Mouse (Mus musculus) C2C12 (cell line): Measurements from ENCODE around the gene Cdh22. TPM values are rescaled to one million over a fixed set of nuclear protein-coding genes. Genes with fewer than 3 reads are reported as not detected.

Experiments
- H3K27me3 ChIP-seq: one replicate; pipeline ENCODE4 v1.6.1; 2011; ENCODE audit not compliant: control insufficient read depth, insufficient read depth, insufficient read length
- H3K36me3 ChIP-seq: one replicate; pipeline ENCODE4 v1.6.1; 2011; ENCODE audit not compliant: control insufficient read depth, insufficient read depth
- H3K4me3 ChIP-seq: one replicate; pipeline ENCODE4 v1.5.1; 2011; ENCODE audit warnings: mild to moderate bottlenecking, control low read depth; ENCODE audit not compliant: poor library complexity, insufficient read depth, severe bottlenecking
- H3K79me2 ChIP-seq: one replicate; pipeline ENCODE4 v1.6.1; 2011; ENCODE audit not compliant: control insufficient read depth, insufficient read depth
- H3K79me3 ChIP-seq: one replicate; pipeline ENCODE4 v1.6.1; 2011; ENCODE audit warnings: low read depth, control low read depth
- H3ac ChIP-seq: one replicate; pipeline ENCODE3; 2011; ENCODE audit warnings: low read depth; ENCODE audit not compliant: control insufficient read depth, insufficient read length
- CEBPB ChIP-seq: IDR thresholded peaks from one replicate; pipeline ENCODE4 v1.6.1; 2011; ENCODE audit warnings: low read depth, mild to moderate bottlenecking, control low read depth, moderate library complexity
- CTCF ChIP-seq: IDR thresholded peaks from one replicate; pipeline ENCODE4 v1.5.1; 2011; ENCODE audit not compliant: control insufficient read depth, insufficient read depth, insufficient read length
- FOSL1 ChIP-seq: IDR thresholded peaks from one replicate; pipeline ENCODE4 v1.8.0; 2011; ENCODE audit warnings: mild to moderate bottlenecking, low read length; ENCODE audit not compliant: poor library complexity, insufficient read depth, severe bottlenecking
- MAX ChIP-seq: IDR thresholded peaks from one replicate; pipeline ENCODE4 v1.6.1; 2011; ENCODE audit warnings: mild to moderate bottlenecking, control low read depth
- MYOD1 ChIP-seq: IDR thresholded peaks from one replicate; pipeline ENCODE4 v1.6.1; 2011; ENCODE audit warnings: low read depth; ENCODE audit not compliant: control insufficient read depth, insufficient read length
- MYOG ChIP-seq: IDR thresholded peaks from one replicate; pipeline ENCODE4 v1.6.1; 2011; ENCODE audit not compliant: control insufficient read depth, insufficient read length; ENCODE audit errors: extremely low read depth
- USF1 ChIP-seq: IDR thresholded peaks from one replicate; pipeline ENCODE4 v1.6.1; 2011; ENCODE audit warnings: low read depth, mild to moderate bottlenecking, control low read depth, moderate library complexity
- polyA plus RNA-seq: library from polyadenylated mRNA; unstranded; fragments of >200 nt; fragmentation: generic; extraction: Trizol; gene quantifications from one replicate; pipeline ENCODE4 v1.2.1, GENCODE M21; 2012; ENCODE audit warnings: missing spikeins

Cdh22 gene
- polyA plus RNA-seq, 1 experiment = 0.02 TPM

DNA sequence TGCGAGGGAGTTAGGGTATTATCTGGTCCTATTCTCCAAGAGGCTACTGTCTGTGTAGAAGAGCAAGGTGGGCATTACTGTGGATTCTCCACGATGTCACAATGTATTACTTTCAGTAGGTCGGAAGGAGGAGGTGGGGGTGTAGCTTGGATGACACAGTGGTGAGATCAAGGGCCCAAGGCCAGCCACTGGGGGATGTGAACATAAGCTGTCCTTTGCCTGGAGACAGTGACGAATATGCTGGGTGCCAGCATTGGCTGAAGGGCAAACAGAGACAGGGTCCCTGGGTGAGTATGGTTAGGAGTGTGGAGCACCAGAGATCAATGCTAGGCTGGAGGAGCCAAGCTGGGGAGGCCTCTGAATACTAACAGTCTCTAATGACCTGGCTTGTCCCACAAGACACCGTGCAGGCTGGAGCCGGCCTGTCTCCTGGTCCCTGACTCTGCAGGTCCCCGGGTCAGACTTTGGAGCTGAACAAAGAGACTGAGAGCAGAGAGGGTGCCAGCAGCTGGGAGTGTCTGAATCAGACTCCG lies 143.2 kb downstream of the Cdh22 start:
- Histone ChIP-seq H3K79me3 (no peaks in the 10 kb centered on the region), H3ac (no peak overlapping the region), H3K27me3 (peaks cover 79% of the 10 kb centered on the region), H3K4me3 (no peak overlapping the region), H3K79me2 (no peaks in the 10 kb centered on the region), H3K36me3 (no peaks in the 10 kb centered on the region)
- no peak for TF ChIP-seq USF1
- TF ChIP-seq CEBPB = no peak
- TF ChIP-seq MAX = no peak
- TF ChIP-seq MYOD1 = no peak
- no peak for TF ChIP-seq CTCF

DNA sequence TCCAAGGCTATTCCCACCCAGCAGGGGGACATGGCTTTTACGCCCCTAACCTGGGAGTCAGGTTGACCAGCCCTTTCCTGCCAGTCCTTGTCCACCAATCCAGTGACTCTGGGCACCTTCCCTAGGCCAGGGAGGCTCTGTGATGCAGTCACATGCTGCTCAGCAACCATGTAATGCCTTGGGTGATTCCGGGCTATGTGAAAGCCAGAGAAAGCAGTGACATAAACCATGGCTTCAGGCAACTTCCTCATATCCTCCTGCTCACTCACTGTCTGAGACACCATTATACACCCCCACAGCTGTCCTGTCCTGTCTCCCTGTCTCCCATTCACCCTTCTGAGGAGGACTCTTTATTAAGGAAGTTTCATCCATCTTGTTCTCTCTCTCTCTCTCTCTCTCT lies 144.0 kb downstream of the Cdh22 start, which contains the start of gene 1700025C18Rik:
TSS of gene 1700025C18Rik (minus strand) at position 101 of the 400 bp plus-strand sequence.
- H3K27me3 ChIP-seq = peaks cover 79% of the 10 kb centered on the region
- no peak for TF ChIP-seq USF1
- TF ChIP-seq CEBPB = no peak
- TF ChIP-seq MAX = no peak
- no peak for TF ChIP-seq FOSL1
- TF ChIP-seq CTCF = no peak
- no peak for TF ChIP-seq MYOG
- TF ChIP-seq MYOD1 = no peak
- no peak within 1 kb of the TSS for H3K4me3 ChIP-seq

DNA sequence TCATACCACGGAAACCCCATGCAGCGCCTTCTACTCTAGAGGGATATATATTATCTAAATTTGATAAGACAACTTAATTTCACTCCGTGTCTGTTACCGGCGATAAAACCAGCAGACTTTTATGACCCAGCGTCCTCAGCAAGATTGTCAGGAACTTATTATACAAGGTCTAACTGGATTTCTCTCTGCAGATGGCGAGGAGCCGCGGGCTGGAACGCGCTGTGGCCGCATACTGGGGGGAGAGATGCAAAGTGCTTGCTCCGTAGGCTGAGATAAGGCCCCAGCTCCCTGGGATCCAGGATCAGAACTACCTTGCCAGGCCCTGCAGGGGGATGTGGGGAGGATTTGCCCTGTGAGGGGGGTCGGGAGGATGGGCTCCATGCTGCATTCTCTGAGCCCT lies 145.2 kb downstream of the Cdh22 start:
- H3K79me2 ChIP-seq = no peaks in the 10 kb centered on the region
- H3K79me3 ChIP-seq = no peaks in the 10 kb centered on the region
- H3ac ChIP-seq = no peak overlapping the region
- H3K36me3 ChIP-seq = no peaks in the 10 kb centered on the region
- TF ChIP-seq MAX (no peak), USF1 (no peak), MYOD1 (no peak), CEBPB (no peak), FOSL1 (no peak), MYOG (no peak), CTCF (no peak)
- peaks cover 80% of the 10 kb centered on the region for H3K27me3 ChIP-seq
- no peak overlapping the region for H3K4me3 ChIP-seq

More for the DNA sequence above, 144.0 kb downstream of the Cdh22 start, which contains the start of gene 1700025C18Rik:
- Histone ChIP-seq H3K79me2 (no peaks in the 10 kb centered on the region), H3ac (no peak within 1 kb of the TSS), H3K79me3 (no peaks in the 10 kb centered on the region), H3K36me3 (no peaks in the 10 kb centered on the region)

DNA sequence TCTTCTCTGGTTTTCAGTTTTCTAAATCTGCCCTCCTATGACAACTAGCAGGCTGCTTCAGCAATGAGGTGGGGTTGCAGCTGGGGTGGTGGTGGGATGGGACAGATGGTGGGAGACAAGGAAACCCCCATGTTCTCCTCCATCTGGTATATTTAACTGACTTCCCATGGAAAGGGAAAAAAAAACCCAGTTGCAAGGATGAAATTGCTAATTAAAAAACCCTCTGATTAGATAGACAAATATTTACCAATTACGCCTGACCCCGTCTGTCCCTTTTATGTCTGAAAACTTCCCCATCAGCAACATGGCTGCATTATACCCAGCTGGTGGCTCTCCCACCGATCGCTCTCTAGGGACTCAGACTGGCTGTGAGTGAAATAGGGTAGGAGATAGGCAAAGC lies 148.0 kb downstream of the Cdh22 start:
- peaks cover 59% of the 10 kb centered on the region for H3K27me3 ChIP-seq
- H3K36me3 ChIP-seq = no peaks in the 10 kb centered on the region
- H3K79me2 ChIP-seq = no peaks in the 10 kb centered on the region
- no peak overlapping the region for H3ac ChIP-seq
- no peak overlapping the region for H3K4me3 ChIP-seq
- H3K79me3 ChIP-seq = no peaks in the 10 kb centered on the region
- TF ChIP-seq MYOG (no peak), MAX (no peak), FOSL1 (no peak), MYOD1 (no peak), CTCF (no peak), CEBPB (no peak), USF1 (no peak)

DNA sequence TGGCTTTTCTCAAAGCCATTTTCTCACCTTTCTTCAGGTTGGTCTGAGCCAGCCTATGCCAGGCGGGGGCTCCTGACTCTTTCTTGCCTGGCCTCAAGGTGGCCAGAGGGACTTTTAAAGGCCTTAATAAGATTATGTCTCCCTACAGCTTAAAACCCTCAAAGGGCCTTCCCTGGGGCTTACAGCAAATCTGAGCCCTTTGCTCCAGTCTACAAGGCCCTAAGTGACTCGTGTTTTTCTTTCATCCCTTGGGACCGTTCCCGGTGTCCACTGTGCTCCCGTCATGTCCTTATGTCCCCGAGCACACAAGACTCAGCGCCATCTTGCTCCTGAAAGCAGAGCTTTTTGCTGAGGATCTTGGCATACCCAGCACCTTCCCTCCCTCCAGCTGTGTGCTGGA lies 153.4 kb downstream of the Cdh22 start:
- Histone ChIP-seq H3K27me3 (peaks cover 62% of the 10 kb centered on the region), H3K79me3 (no peaks in the 10 kb centered on the region), H3K4me3 (no peak overlapping the region), H3K36me3 (no peaks in the 10 kb centered on the region), H3K79me2 (no peaks in the 10 kb centered on the region), H3ac (no peak overlapping the region)
- TF ChIP-seq MYOD1 (no peak), USF1 (no peak), CEBPB (no peak), MAX (no peak), MYOG (no peak), CTCF (no peak), FOSL1 (no peak)

DNA sequence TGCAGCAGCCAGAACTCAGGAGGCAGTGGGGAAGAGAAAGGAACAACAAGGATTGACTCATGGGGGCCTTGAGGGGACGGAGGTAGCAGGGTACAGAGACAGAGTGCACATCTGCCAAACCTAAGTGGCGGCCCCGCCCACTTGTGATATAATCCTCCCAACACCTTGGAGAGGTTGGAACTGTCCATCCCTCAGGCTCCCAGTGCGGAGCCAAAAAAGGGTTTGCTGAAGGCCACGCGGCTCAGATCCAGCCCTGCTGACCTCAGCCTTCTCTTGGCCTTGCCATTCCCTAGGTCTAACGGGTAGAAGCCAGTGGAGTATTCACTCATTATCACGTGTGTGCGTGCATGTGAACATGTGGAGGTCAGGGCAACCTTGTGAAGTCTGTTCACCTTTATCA lies 154.0 kb downstream of the Cdh22 start:
- Histone ChIP-seq H3K79me3 (no peaks in the 10 kb centered on the region), H3K27me3 (peaks cover 62% of the 10 kb centered on the region), H3K4me3 (no peak overlapping the region), H3K36me3 (no peaks in the 10 kb centered on the region), H3K79me2 (no peaks in the 10 kb centered on the region), H3ac (no peak overlapping the region)
- no peak for TF ChIP-seq MYOG
- TF ChIP-seq MYOD1 = no peak
- TF ChIP-seq MAX = no peak
- no peak for TF ChIP-seq CTCF
- no peak for TF ChIP-seq CEBPB
- no peak for TF ChIP-seq USF1
- TF ChIP-seq FOSL1 = no peak
